Mouse (Mus musculus) C2C12 (cell line): ENCODE measurements around the gene Gcn1l1. TPM values are rescaled to one million over a fixed set of nuclear protein-coding genes. Genes with fewer than 3 reads are reported as not detected.
A peak's percentile ranks its signal among the peaks of the same experiment; 100 is the strongest.

Source experiments
- H3K27me3 ChIP-seq: one replicate; pipeline ENCODE4 v1.6.1; 2011; ENCODE audit not compliant: control insufficient read depth, insufficient read depth, insufficient read length
- H3K36me3 ChIP-seq: one replicate; pipeline ENCODE4 v1.6.1; 2011; ENCODE audit not compliant: control insufficient read depth, insufficient read depth
- H3K4me3 ChIP-seq: one replicate; pipeline ENCODE4 v1.5.1; 2011; ENCODE audit warnings: mild to moderate bottlenecking, control low read depth; ENCODE audit not compliant: poor library complexity, insufficient read depth, severe bottlenecking
- H3K79me2 ChIP-seq: one replicate; pipeline ENCODE4 v1.6.1; 2011; ENCODE audit not compliant: control insufficient read depth, insufficient read depth
- H3K79me3 ChIP-seq: one replicate; pipeline ENCODE4 v1.6.1; 2011; ENCODE audit warnings: low read depth, control low read depth
- H3ac ChIP-seq: one replicate; pipeline ENCODE3; 2011; ENCODE audit warnings: low read depth; ENCODE audit not compliant: control insufficient read depth, insufficient read length
- CEBPB ChIP-seq: IDR thresholded peaks from one replicate; pipeline ENCODE4 v1.6.1; 2011; ENCODE audit warnings: low read depth, mild to moderate bottlenecking, control low read depth, moderate library complexity
- CTCF ChIP-seq: IDR thresholded peaks from one replicate; pipeline ENCODE4 v1.5.1; 2011; ENCODE audit not compliant: control insufficient read depth, insufficient read depth, insufficient read length
- FOSL1 ChIP-seq: IDR thresholded peaks from one replicate; pipeline ENCODE4 v1.8.0; 2011; ENCODE audit warnings: mild to moderate bottlenecking, low read length; ENCODE audit not compliant: poor library complexity, insufficient read depth, severe bottlenecking
- MAX ChIP-seq: IDR thresholded peaks from one replicate; pipeline ENCODE4 v1.6.1; 2011; ENCODE audit warnings: mild to moderate bottlenecking, control low read depth
- MYOD1 ChIP-seq: IDR thresholded peaks from one replicate; pipeline ENCODE4 v1.6.1; 2011; ENCODE audit warnings: low read depth; ENCODE audit not compliant: control insufficient read depth, insufficient read length
- MYOG ChIP-seq: IDR thresholded peaks from one replicate; pipeline ENCODE4 v1.6.1; 2011; ENCODE audit not compliant: control insufficient read depth, insufficient read length; ENCODE audit errors: extremely low read depth
- USF1 ChIP-seq: IDR thresholded peaks from one replicate; pipeline ENCODE4 v1.6.1; 2011; ENCODE audit warnings: low read depth, mild to moderate bottlenecking, control low read depth, moderate library complexity
- polyA plus RNA-seq: library from polyadenylated mRNA; unstranded; fragments of >200 nt; fragmentation: generic; extraction: Trizol; gene quantifications from one replicate; pipeline ENCODE4 v1.2.1, GENCODE M21; 2012; ENCODE audit warnings: missing spikeins

The Gcn1l1 gene
- polyA plus RNA-seq, 1 experiment: 46.2 TPM

GRCm38 (mm10) chr5:115521553-115522461 lies 43.2 kb upstream of the Gcn1l1 start:
- Histone ChIP-seq H3K79me3 (peaks cover 68% of the 10 kb centered on the region), H3K27me3 (no peaks in the 10 kb centered on the region), H3ac (no peak overlapping the region), H3K79me2 (peaks cover 98% of the 10 kb centered on the region), H3K4me3 (no peak overlapping the region), H3K36me3 (peaks cover 11% of the 10 kb centered on the region)
- TF ChIP-seq CTCF (no peak), CEBPB (no peak), MYOD1 (no peak), USF1 (no peak), MAX (no peak), FOSL1 (no peak), MYOG (no peak)

DNA sequence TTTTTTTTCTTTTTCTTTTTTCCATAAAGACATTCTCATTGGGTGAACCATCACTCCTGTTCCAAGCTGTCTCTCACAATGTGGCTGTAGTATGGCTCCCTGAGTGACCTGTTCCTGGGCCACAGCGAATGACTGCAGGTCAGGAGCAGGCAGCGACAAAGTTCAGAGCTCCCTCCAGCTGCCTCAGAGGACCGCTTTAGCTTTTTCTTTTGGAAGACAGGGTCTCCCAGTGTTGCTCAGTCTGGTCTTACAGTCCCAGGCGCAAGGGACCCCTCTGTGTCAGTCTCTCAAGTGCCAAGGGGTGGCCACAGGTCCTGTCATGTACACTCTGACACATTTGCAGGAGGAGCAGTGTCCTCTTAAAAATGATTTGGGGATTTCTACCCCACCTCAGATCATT lies 42.5 kb upstream of the Gcn1l1 start:
- TF ChIP-seq USF1 (no peak), FOSL1 (no peak), MYOD1 (no peak), MAX (no peak), CTCF (no peak), MYOG (no peak), CEBPB (no peak)
- H3K4me3 ChIP-seq: no peak overlapping the region
- peaks cover 67% of the 10 kb centered on the region for H3K79me3 ChIP-seq
- H3ac ChIP-seq: no peak overlapping the region
- peaks cover 98% of the 10 kb centered on the region for H3K79me2 ChIP-seq
- H3K27me3 ChIP-seq: no peaks in the 10 kb centered on the region
- peaks cover 12% of the 10 kb centered on the region for H3K36me3 ChIP-seq

- TF ChIP-seq MYOG (no peak), CEBPB (no peak)
- H3K4me3 ChIP-seq: no peak overlapping the region
- H3K79me2 ChIP-seq: peaks cover 98% of the 10 kb centered on the region
- H3K27me3 ChIP-seq: no peaks in the 10 kb centered on the region
- peaks cover 8% of the 10 kb centered on the region for H3K36me3 ChIP-seq
- H3K79me3 ChIP-seq: peaks cover 66% of the 10 kb centered on the region
- no peak overlapping the region for H3ac ChIP-seq
Measured at GRCm38 (mm10) chr5:115522981-115523499, 42.0 kb upstream of the Gcn1l1 start.

DNA sequence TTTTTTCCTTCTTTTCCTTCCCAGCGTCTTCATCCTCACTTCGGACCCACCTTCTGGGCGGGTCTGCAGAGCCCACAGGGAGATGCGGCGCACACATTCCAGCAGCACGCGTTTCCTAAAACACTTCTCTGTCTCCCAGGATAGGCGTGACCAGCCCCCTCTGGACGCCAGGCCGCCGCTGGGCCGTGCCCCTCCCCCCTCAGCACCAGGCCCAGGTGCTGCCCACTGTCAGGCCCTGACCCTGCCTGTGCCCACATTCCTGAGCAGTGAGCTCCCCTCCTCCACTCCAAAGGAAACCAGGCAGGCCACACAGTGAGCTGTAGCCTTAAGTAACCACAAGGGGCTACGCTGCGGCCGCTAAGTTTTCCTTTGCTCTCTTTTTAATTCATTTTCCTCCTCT lies 41.1 kb upstream of the Gcn1l1 start:
- Histone ChIP-seq H3K79me3 (peaks cover 65% of the 10 kb centered on the region), H3ac (no peak overlapping the region), H3K36me3 (peaks cover 8% of the 10 kb centered on the region), H3K79me2 (peaks cover 98% of the 10 kb centered on the region), H3K4me3 (no peak overlapping the region), H3K27me3 (no peaks in the 10 kb centered on the region)
- TF ChIP-seq MYOD1 (peak; percentile 32), MYOG (no peak), USF1 (no peak), CEBPB (no peak)

GRCm38 (mm10) chr5:115524471-115524870 lies 40.6 kb upstream of the Gcn1l1 start:
- Histone ChIP-seq H3K79me2 (peaks cover 98% of the 10 kb centered on the region), H3K4me3 (no peak overlapping the region), H3K27me3 (no peaks in the 10 kb centered on the region), H3K79me3 (peaks cover 61% of the 10 kb centered on the region), H3ac (peak overlapping the region; percentile 4), H3K36me3 (peaks cover 8% of the 10 kb centered on the region)
- TF ChIP-seq MYOG (no peak), USF1 (no peak), MYOD1 (no peak), CTCF (no peak), CEBPB (no peak), MAX (no peak), FOSL1 (no peak)

DNA sequence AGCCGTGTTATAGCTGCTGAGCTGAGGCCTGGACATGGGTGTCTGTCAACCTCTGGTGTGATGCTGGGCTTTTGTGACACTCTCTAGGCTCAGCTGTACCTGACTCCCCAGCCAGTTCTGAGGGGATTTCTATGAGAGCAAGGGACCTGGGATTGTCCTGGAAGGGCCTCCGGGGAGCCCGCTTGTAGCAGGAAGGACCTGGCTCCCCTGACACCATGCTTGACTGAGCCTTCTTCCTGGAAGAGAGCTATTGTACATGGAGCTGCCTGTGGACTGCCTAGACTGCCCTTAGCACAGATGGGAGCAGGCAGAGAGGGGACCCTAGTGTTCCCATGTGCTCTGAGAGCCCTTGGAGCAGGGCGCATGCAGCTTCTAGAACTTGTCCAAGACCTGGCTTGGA lies 39.6 kb upstream of the Gcn1l1 start:
- H3ac ChIP-seq: no peak overlapping the region
- TF ChIP-seq MYOG: no peak
- no peak for TF ChIP-seq CTCF
- TF ChIP-seq MYOD1: no peak
- TF ChIP-seq CEBPB: no peak
- no peak for TF ChIP-seq MAX
- no peak for TF ChIP-seq FOSL1
- TF ChIP-seq USF1: no peak
- H3K27me3 ChIP-seq: no peaks in the 10 kb centered on the region
- H3K79me3 ChIP-seq: peaks cover 61% of the 10 kb centered on the region
- peaks cover 100% of the 10 kb centered on the region for H3K79me2 ChIP-seq
- no peak overlapping the region for H3K4me3 ChIP-seq
- peaks cover 8% of the 10 kb centered on the region for H3K36me3 ChIP-seq
